Mouse (Mus musculus): Measurements from ENCODE around the gene Mrpl44.
A peak's percentile ranks its signal among the peaks of the same experiment; 100 is the strongest.

Gene Mrpl44

GRCm38 (mm10) chr1:79762282-79763250, 13.3 kb upstream of the Mrpl44 start:
- DNase-seq (ENCODE audit: low spot score), result no peak

DNA sequence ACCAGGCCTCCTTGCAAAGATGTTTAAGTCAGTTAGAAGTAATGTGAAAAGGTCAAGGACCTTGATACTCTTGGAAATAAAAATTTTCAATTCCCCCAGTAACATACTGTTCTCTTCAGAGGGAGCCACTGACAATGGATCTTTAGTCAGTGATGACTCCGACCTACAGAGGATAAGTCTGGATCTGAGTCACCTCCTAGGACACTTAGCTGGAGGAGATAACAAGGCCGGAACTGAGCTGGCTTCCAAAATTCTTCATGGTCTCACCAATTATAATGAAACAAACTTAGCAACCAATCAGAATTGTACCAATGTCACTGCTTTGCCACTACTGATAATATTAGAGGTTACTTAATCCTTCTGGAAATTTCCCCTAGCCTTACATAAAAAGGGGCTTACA, 11.8 kb upstream of the Mrpl44 start:
- no peak for DNase-seq (ENCODE audit: low spot score)

GRCm38 (mm10) chr1:79764483-79764882, 11.3 kb upstream of the Mrpl44 start:
- no peak for DNase-seq (ENCODE audit: low spot score)

- DNase-seq (ENCODE audit: low spot score), result no peak
Measured at GRCm38 (mm10) chr1:79768231-79768630, 7.6 kb upstream of the Mrpl44 start.

- no peak for DNase-seq (ENCODE audit: low spot score)
Measured at GRCm38 (mm10) chr1:79774164-79774780, 1.5 kb upstream of the Mrpl44 start.

GRCm38 (mm10) chr1:79778011-79778410, 2.2 kb downstream of the Mrpl44 start:
- no peak for DNase-seq (ENCODE audit: low spot score)

GRCm38 (mm10) chr1:79782433-79782832, 6.6 kb downstream of the Mrpl44 start:
- no peak for DNase-seq (ENCODE audit: low spot score)

DNA sequence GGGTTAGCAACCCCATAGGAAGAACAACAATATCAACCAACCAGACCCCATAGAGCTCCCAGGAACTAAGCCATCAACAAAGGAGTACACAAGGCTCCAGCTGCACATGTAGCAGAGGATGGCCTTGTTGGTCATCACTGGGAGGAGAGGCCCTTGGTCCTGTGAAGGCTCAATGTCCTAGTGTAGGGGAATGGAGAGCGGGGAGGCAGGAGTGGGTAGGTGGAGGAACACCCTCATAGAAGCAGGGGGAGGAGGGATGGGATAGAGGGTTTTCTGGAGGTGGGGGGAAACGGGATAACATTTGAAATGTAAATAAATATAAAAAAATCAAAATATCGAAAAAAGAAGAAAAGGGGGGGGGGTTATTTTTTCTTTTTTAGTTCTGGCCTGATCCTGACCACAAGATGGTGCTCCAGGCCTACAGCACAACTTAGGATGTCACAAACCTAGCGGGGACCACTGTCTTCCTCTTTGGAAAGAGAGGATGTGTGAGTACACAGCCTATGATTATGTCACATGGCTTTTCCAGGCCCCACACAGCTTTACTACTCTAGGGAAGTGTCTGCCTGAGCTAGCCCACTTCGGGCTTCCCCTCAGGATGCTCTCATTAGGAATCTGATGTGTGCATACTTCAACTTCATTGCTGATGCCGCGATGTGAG, 10.6 kb downstream of the Mrpl44 start:
- peak; percentile 61 for DNase-seq (ENCODE audit: low spot score)

GRCm38 (mm10) chr1:79797084-79797483, 21.3 kb downstream of the Mrpl44 start:
- no peak for DNase-seq (ENCODE audit: low spot score)

- no peak for DNase-seq (ENCODE audit: low spot score)
Measured at GRCm38 (mm10) chr1:79802858-79803427, 27.1 kb downstream of the Mrpl44 start.

DNA sequence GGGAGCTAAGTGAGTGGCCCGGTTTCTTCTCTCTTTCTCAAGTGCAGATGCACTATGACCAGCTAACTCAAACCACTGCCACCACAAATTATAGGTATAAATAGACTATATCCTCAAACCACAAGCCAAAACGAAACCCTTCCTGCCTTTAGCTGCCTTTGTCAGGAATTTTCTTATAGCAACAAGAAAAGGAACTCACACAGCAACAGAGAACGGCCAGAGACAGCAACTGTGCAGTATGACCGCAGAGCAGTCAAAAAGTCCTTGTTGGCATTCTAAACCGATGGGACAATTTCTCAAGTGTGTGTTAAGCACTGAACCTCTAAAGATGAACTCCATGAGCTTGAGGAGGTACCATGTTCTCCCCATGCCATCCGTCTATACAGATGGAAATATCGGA, 27.8 kb downstream of the Mrpl44 start:
- DNase-seq (ENCODE audit: low spot score), result no peak

- DNase-seq (ENCODE audit: low spot score), result no peak
Measured at GRCm38 (mm10) chr1:79806865-79807264, 31.0 kb downstream of the Mrpl44 start.

GRCm38 (mm10) chr1:79809447-79809846, 33.6 kb downstream of the Mrpl44 start:
- DNase-seq (ENCODE audit: low spot score), result no peak

GRCm38 (mm10) chr1:79815446-79815845, 39.6 kb downstream of the Mrpl44 start:
- no peak for DNase-seq (ENCODE audit: low spot score)

DNA sequence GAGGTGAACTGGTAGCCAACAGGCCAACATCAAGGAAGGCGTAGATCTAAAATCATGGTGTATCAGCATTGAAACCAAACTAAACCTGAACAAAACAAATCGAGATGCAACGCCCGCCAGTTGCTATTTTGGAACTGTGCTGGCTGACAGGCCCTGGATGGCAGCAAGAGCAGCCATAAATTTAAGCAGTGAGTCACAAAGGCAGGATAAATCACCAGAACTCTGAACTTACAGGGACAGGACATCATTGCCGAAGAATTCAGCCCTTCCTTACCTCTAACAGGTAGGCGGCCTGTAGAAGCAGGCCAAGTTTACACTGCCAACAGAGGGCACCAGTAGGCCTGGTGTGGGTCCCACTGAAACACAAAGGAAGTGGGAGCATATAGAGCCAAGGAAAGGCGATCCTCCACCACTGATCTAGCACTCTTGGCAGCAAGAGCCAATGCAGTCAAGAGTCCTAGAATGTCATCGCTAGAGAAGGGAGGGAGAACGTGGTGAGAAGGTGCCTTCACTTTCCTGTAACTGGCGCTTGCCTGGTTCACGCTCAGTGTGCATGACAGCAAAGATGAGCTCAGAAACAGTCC, 43.6 kb downstream of the Mrpl44 start:
- DNase-seq (ENCODE audit: low spot score), result no peak

- no peak for DNase-seq (ENCODE audit: low spot score)
Measured at GRCm38 (mm10) chr1:79822806-79823525, 47.1 kb downstream of the Mrpl44 start.

DNA sequence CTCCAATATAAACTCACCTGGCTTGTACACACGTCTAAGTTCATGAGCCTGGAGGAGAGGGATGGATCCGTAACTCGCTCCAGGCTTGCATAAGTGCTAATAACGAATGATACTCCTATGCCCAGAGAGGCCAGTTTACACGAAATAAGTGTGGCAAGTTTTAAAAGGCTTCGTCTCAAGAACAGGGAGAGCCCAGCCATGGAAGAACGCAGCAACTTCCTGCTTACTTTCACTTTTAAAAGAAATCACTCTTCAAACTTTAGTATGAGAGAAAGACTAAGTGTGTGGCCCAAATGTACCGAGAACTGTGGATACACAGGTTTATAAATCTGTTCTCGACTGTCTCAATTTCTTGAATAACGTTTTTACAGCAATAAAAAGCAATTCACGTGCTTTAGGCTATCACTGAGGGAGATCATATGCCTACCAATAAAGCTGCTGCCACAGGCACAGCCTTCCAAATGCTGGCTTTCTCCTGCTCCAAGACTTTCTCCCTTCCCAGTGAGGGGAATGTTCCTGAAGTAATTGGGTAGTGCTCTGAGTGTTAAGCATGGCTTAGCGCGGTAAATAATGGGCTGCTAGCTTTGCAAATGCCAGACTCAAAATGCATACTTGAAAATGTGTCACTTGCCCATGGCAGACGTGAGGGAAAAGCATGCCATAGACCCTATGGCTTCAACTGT, 48.3 kb downstream of the Mrpl44 start:
- DNase-seq (ENCODE audit: low spot score), result peak; percentile 5
